9 mouse cellular contexts compared by ENCODE assay signal in genomic region chr14:9606584-9607377, GRCm38 (mm10).
DNase-seq lines count a peak whose midpoint lies in the region; ATAC-seq and TF ChIP-seq lines count a peak whose summit lies in the region.
"Had no signal": no experiment of that assay in that cellular context is flagged by ENCODE, and none has a peak within 500 bp of the region (broad histone marks: within the 10 kb centered on the region; RNA-seq: fewer than 3 reads in every experiment).

No protein-coding gene starts in this region.

- no peak overlapping the region for H3K27ac ChIP-seq in forebrain, embryonic 13.5 days
- H3K27ac ChIP-seq in forebrain, embryonic 11.5 days (ENCODE audit: low read depth, low read length): no peak overlapping the region
- no peak overlapping the region for H3K27ac ChIP-seq in midbrain, postnatal 0 days (ENCODE audit: low read depth, low read length)

- peaks cover 12% of the 10 kb centered on the region; the same call in 1 of the 2 replicates for H3K27me3 ChIP-seq in forebrain, embryonic 13.5 days
- H3K27me3 ChIP-seq in forebrain, embryonic 11.5 days (ENCODE audit: control insufficient read depth, insufficient read depth, low read length): no peaks in the 10 kb centered on the region
- no peaks in the 10 kb centered on the region for H3K27me3 ChIP-seq in midbrain, postnatal 0 days (ENCODE audit: insufficient read depth, low read length)

- H3K4me3 ChIP-seq in forebrain, embryonic 13.5 days: no peak overlapping the region
- no peak overlapping the region for H3K4me3 ChIP-seq in forebrain, embryonic 11.5 days (ENCODE audit: low read depth, low read length)
- no peak overlapping the region for H3K4me3 ChIP-seq in midbrain, postnatal 0 days (ENCODE audit: low read depth, low read length)

- H3K9ac ChIP-seq in forebrain, embryonic 13.5 days: no peak overlapping the region
- no peak overlapping the region for H3K9ac ChIP-seq in forebrain, embryonic 11.5 days (ENCODE audit: low read length)
- no peak overlapping the region for H3K9ac ChIP-seq in midbrain, postnatal 0 days (replicated peaks; ENCODE audit: low read length, poor library complexity, severe bottlenecking)

- no peaks in the 10 kb centered on the region for H3K36me3 ChIP-seq in forebrain, embryonic 13.5 days (ENCODE audit: poor library complexity, severe bottlenecking)
- H3K36me3 ChIP-seq in forebrain, embryonic 11.5 days (ENCODE audit: control insufficient read depth, insufficient read depth, low read length): no peaks in the 10 kb centered on the region
- no peaks in the 10 kb centered on the region for H3K36me3 ChIP-seq in midbrain, postnatal 0 days (ENCODE audit: insufficient read depth, low read length)

- intact Hi-C loops in left cerebral cortex, postnatal 36 days (cut with DNase I): no loop called here

- no peak for TF ChIP-seq CTCF in midbrain, postnatal 0 days (IDR thresholded peaks at IDR 0.05)

- H3K9me3 ChIP-seq in forebrain, embryonic 13.5 days (replicated peaks): no peaks in the 10 kb centered on the region
- no peaks in the 10 kb centered on the region for H3K9me3 ChIP-seq in forebrain, embryonic 11.5 days (ENCODE audit: control insufficient read depth, low read length)
- no peaks in the 10 kb centered on the region for H3K9me3 ChIP-seq in midbrain, postnatal 0 days (ENCODE audit: low read length)

- ATAC-seq in forebrain, embryonic 13.5 days: peak; percentile 74
- ATAC-seq in forebrain, embryonic 11.5 days (replicated peaks; ENCODE audit: low FRiP score): no peak
- peak; percentile 83 for ATAC-seq in midbrain, postnatal 0 days (ENCODE audit: low FRiP score)
- no peak for ATAC-seq in megakaryocyte, adult 5-6 weeks (ENCODE audit: poor library complexity, severe bottlenecking)
- ATAC-seq: inflammation-experienced regulatory T-cells, adult 6 months had no signal

- WGBS in forebrain, embryonic 13.5 days: 65% methylated on average over 12 of the region's 12 CpGs
- 81% methylated on average over 12 of the region's 12 CpGs for WGBS in forebrain, embryonic 11.5 days
- 49% methylated on average over 12 of the region's 12 CpGs for WGBS in midbrain, postnatal 0 days

- no peak for DNase-seq in forebrain, embryonic 11.5 days (ENCODE audit: low spot score)
- DNase-seq in adrenal gland, postnatal 25 days: peak; percentile 40
- peak; percentile 29 to 34 for DNase-seq in left cerebral cortex, postnatal 36 days (ENCODE audit: low spot score in 2 of 2)
- DNase-seq in midbrain, postnatal 0 days (ENCODE audit: low spot score): peak; percentile 73
- DNase-seq in gastrocnemius, adult 8-10 months (ENCODE audit: low spot score in 2 of 2): no peak
- no peak for DNase-seq in spleen, postnatal 4 days (ENCODE audit: low spot score in 2 of 2)

- H3K4me1 ChIP-seq in forebrain, embryonic 13.5 days: peaks cover 6% of the 10 kb centered on the region; the same call in 1 of the 2 replicates
- H3K4me1 ChIP-seq in forebrain, embryonic 11.5 days (replicated peaks; ENCODE audit: control insufficient read depth, insufficient read depth, low read length): no peaks in the 10 kb centered on the region
- no peaks in the 10 kb centered on the region for H3K4me1 ChIP-seq in midbrain, postnatal 0 days (ENCODE audit: insufficient read depth, low read length)

- 0 out of 2 replicates have a peak overlapping the region, but pooled peaks have one; percentile 2 for H3K4me2 ChIP-seq in forebrain, embryonic 13.5 days
- H3K4me2 ChIP-seq in forebrain, embryonic 11.5 days (ENCODE audit: low read depth, low read length, severe bottlenecking): no peak overlapping the region
- no peak overlapping the region for H3K4me2 ChIP-seq in midbrain, postnatal 0 days (ENCODE audit: low read depth, low read length, poor library complexity, severe bottlenecking)

Comparison
In these comparisons a context has a peak if more than half of its experiments do, and no peak if none do; other contexts are left out.
1. ATAC-seq: peak in forebrain, embryonic 13.5 days (single experiment) and midbrain, postnatal 0 days (single experiment); none in forebrain, embryonic 11.5 days (single experiment) and megakaryocyte, adult 5-6 weeks (single experiment).
2. DNase-seq: peak in adrenal gland, postnatal 25 days (single experiment), left cerebral cortex, postnatal 36 days (2 of 2) and midbrain, postnatal 0 days (single experiment); none in forebrain, embryonic 11.5 days (single experiment), gastrocnemius, adult 8-10 months (0 of 2) and spleen, postnatal 4 days (0 of 2).